Mouse (Mus musculus): ENCODE results near the gene Cmtm8. TPM values are rescaled to one million over a fixed set of nuclear protein-coding genes. Genes with fewer than 3 reads are reported as not detected.

The Cmtm8 gene
- polyA plus RNA-seq, 1 experiment from 2014 or later = 17.6 TPM

GRCm38 (mm10) chr9:114768066-114768465 is 75.9 kb downstream of the Cmtm8 start:
- H3K9me3 ChIP-seq (ENCODE audit: control insufficient read depth, low read length) = peaks cover 2% of the 10 kb centered on the region; the same call in 1 of the 2 replicates
- peaks cover 15% of the 10 kb centered on the region for H3K4me1 ChIP-seq (ENCODE audit: control insufficient read depth, insufficient read depth, low read length)
- ATAC-seq (ENCODE audit: insufficient number of reproducible peaks, low FRiP score, low TSS enrichment, low read depth) = no peak
- H3K27me3 ChIP-seq (ENCODE audit: control insufficient read depth, insufficient read depth, low read length) = no peaks in the 10 kb centered on the region
- H3K4me3 ChIP-seq (ENCODE audit: low read depth, low read length) = no peak overlapping the region
- H3K27ac ChIP-seq (replicated peaks; ENCODE audit: low read depth, low read length) = peak overlapping the region; percentile 79
- no peak overlapping the region; the same call in 1 of the 2 replicates for H3K4me2 ChIP-seq (ENCODE audit: low read depth, severe bottlenecking)
- 53% methylated on average over 10 of the region's 10 CpGs for WGBS
- H3K9ac ChIP-seq (ENCODE audit: low read length) = peak overlapping the region; percentile 43
- H3K36me3 ChIP-seq (ENCODE audit: control insufficient read depth, insufficient read depth, low read length) = no peaks in the 10 kb centered on the region; the same call in 1 of the 2 replicates
- DNase-seq (ENCODE audit: low spot score) = peak; percentile 41

- DNase-seq (ENCODE audit: low spot score) (no peak), ATAC-seq (ENCODE audit: insufficient number of reproducible peaks, low FRiP score, low TSS enrichment, low read depth) (no peak)
- no peak overlapping the region for H3K4me2 ChIP-seq (ENCODE audit: low read depth, severe bottlenecking)
- H3K9ac ChIP-seq (ENCODE audit: low read length) = peak overlapping the region; percentile 43; the same call in 1 of the 2 replicates
- peaks cover 15% of the 10 kb centered on the region for H3K4me1 ChIP-seq (ENCODE audit: control insufficient read depth, insufficient read depth, low read length)
- H3K27ac ChIP-seq (replicated peaks; ENCODE audit: low read depth, low read length) = peak overlapping the region; percentile 79
- peaks cover 2% of the 10 kb centered on the region; the same call in 1 of the 2 replicates for H3K9me3 ChIP-seq (ENCODE audit: control insufficient read depth, low read length)
- 23% methylated on average over 2 of the region's 2 CpGs for WGBS
- H3K36me3 ChIP-seq (ENCODE audit: control insufficient read depth, insufficient read depth, low read length) = no peaks in the 10 kb centered on the region; the same call in 1 of the 2 replicates
- no peaks in the 10 kb centered on the region for H3K27me3 ChIP-seq (ENCODE audit: control insufficient read depth, insufficient read depth, low read length)
- H3K4me3 ChIP-seq (ENCODE audit: low read depth, low read length) = no peak overlapping the region
Observed at GRCm38 (mm10) chr9:114767507-114767906, 76.4 kb downstream of the Cmtm8 start.

- DNase-seq (ENCODE audit: low spot score) = peak; percentile 49
- H3K9me3 ChIP-seq (ENCODE audit: control insufficient read depth, low read length) = peaks cover 2% of the 10 kb centered on the region; the same call in 1 of the 2 replicates
Observed at GRCm38 (mm10) chr9:114767030-114767429, 76.9 kb downstream of the Cmtm8 start.

GRCm38 (mm10) chr9:114763341-114763740 is 80.6 kb downstream of the Cmtm8 start:
- peaks cover 15% of the 10 kb centered on the region for H3K4me1 ChIP-seq (ENCODE audit: control insufficient read depth, insufficient read depth, low read length)
- peak; percentile 72 for DNase-seq (ENCODE audit: low spot score)
- H3K27ac ChIP-seq (replicated peaks; ENCODE audit: low read depth, low read length) = no peak overlapping the region
- H3K9me3 ChIP-seq (ENCODE audit: control insufficient read depth, low read length) = peaks cover 2% of the 10 kb centered on the region; the same call in 1 of the 2 replicates
- ATAC-seq (ENCODE audit: insufficient number of reproducible peaks, low FRiP score, low TSS enrichment, low read depth) = no peak
- no peak overlapping the region for H3K4me2 ChIP-seq (ENCODE audit: low read depth, severe bottlenecking)
- H3K4me3 ChIP-seq (ENCODE audit: low read depth, low read length) = no peak overlapping the region
- 63% methylated on average over 13 of the region's 13 CpGs for WGBS
- H3K9ac ChIP-seq (ENCODE audit: low read length) = no peak overlapping the region
- no peaks in the 10 kb centered on the region for H3K27me3 ChIP-seq (ENCODE audit: control insufficient read depth, insufficient read depth, low read length)
- peaks cover 6% of the 10 kb centered on the region for H3K36me3 ChIP-seq (ENCODE audit: control insufficient read depth, insufficient read depth, low read length)

More at GRCm38 (mm10) chr9:114767030-114767429, 76.9 kb downstream of the Cmtm8 start:
- Histone ChIP-seq H3K4me1 (ENCODE audit: control insufficient read depth, insufficient read depth, low read length) (peaks cover 15% of the 10 kb centered on the region), H3K36me3 (ENCODE audit: control insufficient read depth, insufficient read depth, low read length) (no peaks in the 10 kb centered on the region; the same call in 1 of the 2 replicates), H3K4me2 (ENCODE audit: low read depth, severe bottlenecking) (no peak overlapping the region), H3K27me3 (ENCODE audit: control insufficient read depth, insufficient read depth, low read length) (no peaks in the 10 kb centered on the region), H3K27ac (replicated peaks; ENCODE audit: low read depth, low read length) (peak overlapping the region; percentile 70; the same call in 1 of the 2 replicates), H3K9ac (ENCODE audit: low read length) (no peak overlapping the region), H3K4me3 (ENCODE audit: low read depth, low read length) (no peak overlapping the region)
- ATAC-seq (ENCODE audit: insufficient number of reproducible peaks, low FRiP score, low TSS enrichment, low read depth) = no peak; the same call in 1 of the 2 replicates
- 36% methylated on average over 13 of the region's 13 CpGs for WGBS

- DNase-seq (ENCODE audit: low spot score) (no peak), ATAC-seq (ENCODE audit: insufficient number of reproducible peaks, low FRiP score, low TSS enrichment, low read depth) (no peak)
- H3K9ac ChIP-seq (ENCODE audit: low read length) = no peak overlapping the region
- peaks cover 6% of the 10 kb centered on the region for H3K36me3 ChIP-seq (ENCODE audit: control insufficient read depth, insufficient read depth, low read length)
- H3K9me3 ChIP-seq (ENCODE audit: control insufficient read depth, low read length) = peaks cover 2% of the 10 kb centered on the region; the same call in 1 of the 2 replicates
- H3K27ac ChIP-seq (replicated peaks; ENCODE audit: low read depth, low read length) = no peak overlapping the region
- peaks cover under 1% of the 10 kb centered on the region; the same call in 1 of the 2 replicates for H3K4me1 ChIP-seq (ENCODE audit: control insufficient read depth, insufficient read depth, low read length)
- WGBS = 67% methylated on average over 11 of the region's 11 CpGs
- no peaks in the 10 kb centered on the region for H3K27me3 ChIP-seq (ENCODE audit: control insufficient read depth, insufficient read depth, low read length)
- no peak overlapping the region for H3K4me2 ChIP-seq (ENCODE audit: low read depth, severe bottlenecking)
- no peak overlapping the region for H3K4me3 ChIP-seq (ENCODE audit: low read depth, low read length)
Observed at GRCm38 (mm10) chr9:114761848-114762247, 82.1 kb downstream of the Cmtm8 start.

GRCm38 (mm10) chr9:114760353-114760752 is 83.6 kb downstream of the Cmtm8 start:
- Histone ChIP-seq H3K4me3 (ENCODE audit: low read depth, low read length) (no peak overlapping the region), H3K9ac (ENCODE audit: low read length) (no peak overlapping the region), H3K4me2 (ENCODE audit: low read depth, severe bottlenecking) (no peak overlapping the region), H3K27me3 (ENCODE audit: control insufficient read depth, insufficient read depth, low read length) (no peaks in the 10 kb centered on the region), H3K4me1 (ENCODE audit: control insufficient read depth, insufficient read depth, low read length) (no peaks in the 10 kb centered on the region), H3K9me3 (ENCODE audit: control insufficient read depth, low read length) (no peaks in the 10 kb centered on the region), H3K27ac (replicated peaks; ENCODE audit: low read depth, low read length) (no peak overlapping the region), H3K36me3 (ENCODE audit: control insufficient read depth, insufficient read depth, low read length) (peaks cover 6% of the 10 kb centered on the region)
- DNase-seq (ENCODE audit: low spot score) (no peak), ATAC-seq (ENCODE audit: insufficient number of reproducible peaks, low FRiP score, low TSS enrichment, low read depth) (no peak)
- WGBS = 82% methylated on average over 5 of the region's 5 CpGs

- ATAC-seq (ENCODE audit: insufficient number of reproducible peaks, low FRiP score, low TSS enrichment, low read depth) = no peak
- no peak overlapping the region for H3K27ac ChIP-seq (replicated peaks; ENCODE audit: low read depth, low read length)
- WGBS = 92% methylated on average over 4 of the region's 4 CpGs
- H3K36me3 ChIP-seq (ENCODE audit: control insufficient read depth, insufficient read depth, low read length) = peaks cover 6% of the 10 kb centered on the region
- no peaks in the 10 kb centered on the region for H3K4me1 ChIP-seq (ENCODE audit: control insufficient read depth, insufficient read depth, low read length)
- H3K9me3 ChIP-seq (ENCODE audit: control insufficient read depth, low read length) = no peaks in the 10 kb centered on the region
- no peak for DNase-seq (ENCODE audit: low spot score)
- H3K9ac ChIP-seq (ENCODE audit: low read length) = no peak overlapping the region
- H3K4me3 ChIP-seq (ENCODE audit: low read depth, low read length) = no peak overlapping the region
- no peaks in the 10 kb centered on the region for H3K27me3 ChIP-seq (ENCODE audit: control insufficient read depth, insufficient read depth, low read length)
- H3K4me2 ChIP-seq (ENCODE audit: low read depth, severe bottlenecking) = no peak overlapping the region
Observed at GRCm38 (mm10) chr9:114759886-114760285, 84.1 kb downstream of the Cmtm8 start.

GRCm38 (mm10) chr9:114758801-114759200 is 85.2 kb downstream of the Cmtm8 start:
- Histone ChIP-seq H3K4me1 (ENCODE audit: control insufficient read depth, insufficient read depth, low read length) (no peaks in the 10 kb centered on the region), H3K4me2 (ENCODE audit: low read depth, severe bottlenecking) (no peak overlapping the region), H3K9me3 (ENCODE audit: control insufficient read depth, low read length) (no peaks in the 10 kb centered on the region), H3K27ac (replicated peaks; ENCODE audit: low read depth, low read length) (no peak overlapping the region), H3K36me3 (ENCODE audit: control insufficient read depth, insufficient read depth, low read length) (peaks cover 6% of the 10 kb centered on the region), H3K4me3 (ENCODE audit: low read depth, low read length) (no peak overlapping the region), H3K27me3 (ENCODE audit: control insufficient read depth, insufficient read depth, low read length) (no peaks in the 10 kb centered on the region), H3K9ac (ENCODE audit: low read length) (no peak overlapping the region)
- DNase-seq (ENCODE audit: low spot score) = no peak
- 89% methylated on average over 5 of the region's 5 CpGs for WGBS
- ATAC-seq (ENCODE audit: insufficient number of reproducible peaks, low FRiP score, low TSS enrichment, low read depth) = no peak

- Histone ChIP-seq H3K4me2 (ENCODE audit: low read depth, severe bottlenecking) (no peak overlapping the region), H3K9me3 (ENCODE audit: control insufficient read depth, low read length) (no peaks in the 10 kb centered on the region), H3K36me3 (ENCODE audit: control insufficient read depth, insufficient read depth, low read length) (peaks cover 6% of the 10 kb centered on the region), H3K4me1 (ENCODE audit: control insufficient read depth, insufficient read depth, low read length) (no peaks in the 10 kb centered on the region), H3K4me3 (ENCODE audit: low read depth, low read length) (no peak overlapping the region), H3K9ac (ENCODE audit: low read length) (no peak overlapping the region), H3K27ac (replicated peaks; ENCODE audit: low read depth, low read length) (no peak overlapping the region), H3K27me3 (ENCODE audit: control insufficient read depth, insufficient read depth, low read length) (no peaks in the 10 kb centered on the region)
- WGBS = 85% methylated on average over 7 of the region's 7 CpGs
- DNase-seq (ENCODE audit: low spot score) = no peak
- ATAC-seq (ENCODE audit: insufficient number of reproducible peaks, low FRiP score, low TSS enrichment, low read depth) = no peak
Observed at GRCm38 (mm10) chr9:114758272-114758671, 85.7 kb downstream of the Cmtm8 start.

Measured in limb, embryonic 11.5 days (tissue).